Mouse (Mus musculus) liver, embryonic 14.5 days (tissue): ENCODE measurements at regions not wholly inside any gene's neighbourhood (a gene's known extent, or its start where the extent isn't known, plus 50 kb on each side); places are given as distances from the start of the nearest gene placed in this dataset.
"Not testable (repeated sequence)": the region's sequence is repeated elsewhere in the genome, so short reads cannot be mapped to it uniquely, and the experiment has no call there.

Source experiments
- ATAC-seq: fragments of 200-750 bp; cut with Nextera tagmentation; 2 replicates; pipeline ENCODE4 v1.8.0; 2017; ENCODE audit warnings: moderate number of reproducible peaks, mild to moderate bottlenecking, moderate library complexity; ENCODE audit not compliant: insufficient read depth
- DNase-seq, 3 experiments: peaks; one replicate each; pipeline ENCODE4 v3.0.0-alpha.2; 2012 to 2013; ENCODE audit warnings: low read depth in 3 of 3, low spot score in 3 of 3
- H3K27ac ChIP-seq: fragments of 300-500 bp; sonication (generic); 2 replicates; pipeline ENCODE4 v1.5.1; 2014; ENCODE audit warnings: moderate library complexity, mild to moderate bottlenecking, control low read depth, inconsistent platforms
- H3K27me3 ChIP-seq: fragments of 300-500 bp; sonication (generic); 2 replicates; pipeline ENCODE4 v1.6.1; 2014; ENCODE audit warnings: mild to moderate bottlenecking, low read length, moderate library complexity; ENCODE audit not compliant: control insufficient read depth, insufficient read depth
- H3K36me3 ChIP-seq: fragments of 300-500 bp; sonication (generic); replicated peaks from 2 replicates; pipeline ENCODE4 v1.6.1; 2014; ENCODE audit warnings: low read depth; ENCODE audit not compliant: control insufficient read depth, insufficient read depth
- H3K4me1 ChIP-seq, 2 experiments: fragments of 200-500 bp in 1 of 2; fragments of 300-500 bp in 1 of 2; sonication (generic) in 1 of 2; replicated peaks; 2 replicates each; pipeline ENCODE4 v1.6.1; 2012 to 2014; ENCODE audit warnings: antibody characterized with exemption in 1 of 2, inconsistent platforms in 1 of 2, low read length in 1 of 2; ENCODE audit not compliant: control insufficient read depth in 2 of 2, insufficient read depth in 2 of 2
- H3K4me2 ChIP-seq: fragments of 300-500 bp; sonication (generic); 2 replicates; pipeline ENCODE4 v1.6.1; 2014; ENCODE audit warnings: low read depth, mild to moderate bottlenecking, control low read depth, moderate library complexity
- H3K4me3 ChIP-seq, 2 experiments: fragments of 200-500 bp in 1 of 2; fragments of 300-500 bp in 1 of 2; sonication (generic) in 1 of 2; 2 replicates each; pipeline ENCODE4 v1.5.1; 2012 to 2014; ENCODE audit warnings: low read depth in 2 of 2, low read length in 2 of 2, mild to moderate bottlenecking in 2 of 2, control low read depth in 1 of 2, inconsistent platforms in 1 of 2, moderate library complexity in 1 of 2; ENCODE audit not compliant: insufficient read depth in 1 of 2
- H3K9ac ChIP-seq: fragments of 300-500 bp; sonication (generic); replicated peaks from 2 replicates; pipeline ENCODE4 v1.6.1; 2014; ENCODE audit warnings: mild to moderate bottlenecking, control low read depth, moderate library complexity
- H3K9me3 ChIP-seq: fragments of 300-500 bp; sonication (generic); 2 replicates; pipeline ENCODE4 v1.6.1; 2016; ENCODE audit warnings: low read length, mixed read lengths; ENCODE audit not compliant: control insufficient read depth
- CTCF ChIP-seq: IDR thresholded peaks from 2 replicates; pipeline ENCODE4 v1.5.1; 2016; ENCODE audit warnings: antibody characterized with exemption, low read depth, control low read depth
- EP300 ChIP-seq: IDR thresholded peaks from 2 replicates; pipeline ENCODE4 v1.6.1; 2016; ENCODE audit warnings: antibody characterized with exemption, low read depth
- WGBS: fragments of 180-500 bp; shearing (Covaris S2); extraction: QIAGEN DNeasy Blood & Tissue Kit; methylation state at CpG from one replicate; pipeline ENCODE4 v1.1.7; 2014; ENCODE audit not compliant: insufficient replicate concordance; 5-methylcytosine and 5-hydroxymethylcytosine counted together

DNA sequence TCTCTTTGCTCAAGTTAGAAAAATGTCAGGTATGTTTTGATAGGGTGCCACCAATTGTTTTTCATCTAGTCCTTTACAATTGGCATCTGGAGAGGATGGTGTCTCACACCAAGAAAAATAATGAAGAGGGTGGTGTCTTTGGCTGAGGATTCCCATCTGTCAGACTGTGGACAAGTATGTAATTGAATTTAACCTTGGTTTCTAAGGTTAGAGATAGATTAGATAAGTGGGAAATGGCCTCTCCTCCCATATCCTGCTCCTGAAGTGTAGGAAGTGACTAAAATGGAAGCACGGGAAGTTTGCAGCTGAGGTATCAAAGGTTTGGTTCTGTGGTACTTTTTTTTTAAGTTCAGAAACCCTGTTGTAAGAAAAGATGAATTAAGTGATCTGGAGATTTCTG lies 98.0 kb upstream of the Emcn start:
- Histone ChIP-seq H3K4me1 (no peaks in the 10 kb centered on the region), H3K27ac (no peak overlapping the region), H3K9ac (no peak overlapping the region), H3K4me3 (no peak overlapping the region), H3K36me3 (no peaks in the 10 kb centered on the region), H3K27me3 (no peaks in the 10 kb centered on the region), H3K4me2 (no peak overlapping the region), H3K9me3 (no peaks in the 10 kb centered on the region)
- WGBS = 29% methylated on average over 1 of the region's 1 CpGs
- no peak for TF ChIP-seq EP300
- no peak for TF ChIP-seq CTCF
- ATAC-seq (no peak), DNase-seq (no peak)

DNA sequence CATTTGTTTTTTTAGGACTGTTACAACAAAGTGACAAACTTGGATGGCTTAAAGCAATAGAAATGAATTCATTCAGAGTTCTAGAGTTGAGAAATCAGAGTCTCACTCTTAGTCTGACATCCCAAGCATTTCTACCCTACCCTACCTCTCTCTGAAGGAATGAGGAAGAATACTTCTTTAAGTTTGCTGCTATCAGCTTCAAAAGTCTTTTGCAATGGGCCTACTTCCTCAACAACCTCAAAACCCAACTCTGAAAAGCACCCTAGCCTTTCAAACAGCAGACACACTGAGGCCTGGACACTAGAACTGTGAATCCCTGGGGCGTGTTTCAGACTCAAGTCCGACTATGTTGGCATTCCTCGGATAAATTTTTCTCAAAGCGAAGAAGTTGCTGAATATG lies 77.0 kb upstream of the Emcn start:
- no peak overlapping the region for H3K4me2 ChIP-seq
- no peak overlapping the region for H3K9ac ChIP-seq
- WGBS = 65% methylated on average over 4 of the region's 4 CpGs
- H3K4me1 ChIP-seq = no peaks in the 10 kb centered on the region
- H3K27ac ChIP-seq = no peak overlapping the region
- no peak overlapping the region for H3K4me3 ChIP-seq
- no peaks in the 10 kb centered on the region for H3K9me3 ChIP-seq
- TF ChIP-seq EP300 = no peak
- no peak for TF ChIP-seq CTCF
- H3K36me3 ChIP-seq = no peaks in the 10 kb centered on the region
- DNase-seq (no peak), ATAC-seq (no peak)
- no peaks in the 10 kb centered on the region for H3K27me3 ChIP-seq

DNA sequence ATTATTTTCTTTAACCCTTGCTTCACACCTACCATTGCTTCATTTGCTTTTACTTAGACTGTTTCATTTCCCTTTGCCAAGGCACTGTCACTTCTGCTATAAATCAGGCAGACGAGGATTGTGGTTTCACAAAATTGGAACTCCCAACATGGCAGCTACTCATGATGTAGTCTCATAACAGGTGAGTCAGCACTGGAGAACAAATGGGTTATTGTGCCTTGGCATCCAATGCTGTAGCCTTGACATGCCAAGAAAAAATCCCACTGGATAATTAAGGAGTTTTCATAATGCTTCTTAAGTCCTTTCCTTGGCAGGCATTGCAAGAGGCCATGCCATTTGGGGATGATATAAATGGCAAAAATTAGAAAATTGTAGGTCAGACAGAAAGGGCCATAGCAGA lies 73.1 kb upstream of the Emcn start:
- Histone ChIP-seq H3K27ac (no peak overlapping the region), H3K4me3 (no peak overlapping the region), H3K36me3 (no peaks in the 10 kb centered on the region), H3K4me2 (no peak overlapping the region), H3K4me1 (no peaks in the 10 kb centered on the region), H3K9me3 (no peaks in the 10 kb centered on the region), H3K27me3 (no peaks in the 10 kb centered on the region), H3K9ac (no peak overlapping the region)
- WGBS = 48% methylated on average over 1 of the region's 1 CpGs
- TF ChIP-seq EP300 (no peak), CTCF (no peak)
- no peak for DNase-seq
- ATAC-seq = no peak

DNA sequence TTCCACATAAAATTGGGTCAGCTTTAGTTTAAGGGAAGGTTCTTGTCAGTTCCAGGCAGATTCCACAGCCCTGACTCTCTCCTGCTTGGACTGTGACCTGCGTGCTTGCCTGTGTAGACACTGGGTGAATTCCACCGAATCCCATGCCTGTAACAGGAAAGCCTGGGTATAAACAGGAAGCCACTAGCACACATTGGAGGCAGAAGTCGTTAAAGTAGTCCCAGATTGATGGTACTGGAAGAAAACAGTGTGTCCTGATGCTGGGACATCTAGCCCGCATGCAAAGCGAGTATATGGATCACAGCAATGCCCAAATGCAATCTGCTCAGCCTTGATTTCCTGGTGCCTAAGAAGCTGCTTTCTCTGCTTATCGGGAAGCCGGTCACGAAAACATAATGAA lies 65.4 kb upstream of the Emcn start:
- no peak for TF ChIP-seq CTCF
- no peak for TF ChIP-seq EP300
- Histone ChIP-seq H3K4me1 (no peaks in the 10 kb centered on the region), H3K9me3 (no peaks in the 10 kb centered on the region), H3K4me2 (no peak overlapping the region), H3K27ac (no peak overlapping the region), H3K36me3 (no peaks in the 10 kb centered on the region), H3K27me3 (no peaks in the 10 kb centered on the region), H3K9ac (no peak overlapping the region), H3K4me3 (no peak overlapping the region)
- ATAC-seq = no peak
- no peak for DNase-seq
- 40% methylated on average over 8 of the region's 8 CpGs for WGBS

DNA sequence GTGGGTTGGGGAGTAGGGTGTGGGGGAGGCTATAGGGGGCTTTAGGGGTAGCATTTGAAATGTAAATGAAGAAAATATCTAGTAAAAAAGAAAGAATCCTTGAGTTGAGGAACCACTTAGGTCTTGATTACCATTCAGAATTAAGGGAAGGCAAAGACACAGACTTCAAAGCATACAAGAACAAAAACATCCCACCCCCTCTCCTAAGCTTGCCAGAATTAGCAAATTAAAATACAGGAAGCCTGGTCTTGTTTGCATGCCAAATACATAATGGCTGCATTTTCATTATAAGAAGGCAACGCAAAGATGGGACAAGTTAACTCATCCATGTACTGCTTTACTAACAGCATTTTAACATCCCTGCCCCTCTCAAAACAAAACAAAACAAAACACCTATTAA lies 61.6 kb upstream of the Emcn start:
- Histone ChIP-seq H3K36me3 (no peaks in the 10 kb centered on the region), H3K4me3 (no peak overlapping the region), H3K9me3 (no peaks in the 10 kb centered on the region), H3K4me2 (no peak overlapping the region), H3K4me1 (no peaks in the 10 kb centered on the region), H3K9ac (no peak overlapping the region), H3K27ac (no peak overlapping the region), H3K27me3 (no peaks in the 10 kb centered on the region)
- DNase-seq (no peak), ATAC-seq (no peak)
- WGBS = 75% methylated on average over 1 of the region's 1 CpGs
- no peak for TF ChIP-seq EP300
- no peak for TF ChIP-seq CTCF

DNA sequence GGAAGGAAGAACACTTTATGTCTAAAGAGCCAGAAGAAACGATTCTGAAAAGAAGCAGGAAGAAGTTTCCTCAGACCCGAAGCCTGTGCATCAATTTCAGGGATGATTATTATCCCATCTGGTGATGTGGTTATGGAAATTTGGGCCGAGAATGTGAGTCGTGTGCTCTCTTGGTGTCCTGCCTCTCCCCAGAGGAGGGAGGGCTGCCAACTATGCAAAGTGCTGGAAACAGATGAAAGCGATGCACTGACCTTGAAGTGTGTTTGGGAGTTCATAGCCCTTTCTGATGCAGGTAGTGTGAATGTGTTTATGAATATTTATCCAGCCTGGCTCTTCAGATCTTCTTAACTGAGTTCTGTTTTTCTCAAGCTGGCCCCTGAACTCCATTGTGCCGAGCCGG lies 59.8 kb upstream of the Emcn start:
- Histone ChIP-seq H3K27me3 (no peaks in the 10 kb centered on the region), H3K9me3 (no peaks in the 10 kb centered on the region), H3K4me2 (no peak overlapping the region), H3K9ac (no peak overlapping the region), H3K4me1 (no peaks in the 10 kb centered on the region), H3K36me3 (no peaks in the 10 kb centered on the region), H3K4me3 (no peak overlapping the region), H3K27ac (no peak overlapping the region)
- no peak for TF ChIP-seq EP300
- TF ChIP-seq CTCF = no peak
- ATAC-seq (no peak), DNase-seq (no peak)
- WGBS = 67% methylated on average over 7 of the region's 7 CpGs

DNA sequence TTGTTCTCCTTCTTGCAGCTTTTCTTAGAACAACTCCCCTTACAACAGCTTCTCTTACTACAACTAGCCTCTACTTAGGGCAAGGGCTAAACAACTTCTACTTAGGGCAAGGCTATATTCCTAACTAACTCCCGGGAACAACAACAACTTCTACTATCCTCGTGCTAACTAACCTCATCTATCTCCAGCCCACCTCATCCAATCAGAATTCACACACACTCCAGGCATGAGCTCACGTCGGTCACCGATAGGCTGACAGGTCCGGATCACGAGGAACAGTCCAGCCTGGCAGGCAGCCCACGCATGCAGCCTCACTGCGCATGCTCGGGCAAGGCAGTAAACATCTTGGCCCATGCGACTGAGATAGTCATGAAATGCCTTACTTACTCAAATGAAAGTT lies 53.3 kb upstream of the Emcn start:
- H3K9me3 ChIP-seq, H3K27ac ChIP-seq, H3K4me1 ChIP-seq, DNase-seq, H3K27me3 ChIP-seq, H3K4me3 ChIP-seq, H3K4me2 ChIP-seq, H3K36me3 ChIP-seq, H3K9ac ChIP-seq, ATAC-seq: not testable (repeated sequence)
- 80% methylated on average over 11 of the region's 11 CpGs for WGBS
